ENCODE assay signal across 8 mouse cellular contexts in the genomic region with DNA sequence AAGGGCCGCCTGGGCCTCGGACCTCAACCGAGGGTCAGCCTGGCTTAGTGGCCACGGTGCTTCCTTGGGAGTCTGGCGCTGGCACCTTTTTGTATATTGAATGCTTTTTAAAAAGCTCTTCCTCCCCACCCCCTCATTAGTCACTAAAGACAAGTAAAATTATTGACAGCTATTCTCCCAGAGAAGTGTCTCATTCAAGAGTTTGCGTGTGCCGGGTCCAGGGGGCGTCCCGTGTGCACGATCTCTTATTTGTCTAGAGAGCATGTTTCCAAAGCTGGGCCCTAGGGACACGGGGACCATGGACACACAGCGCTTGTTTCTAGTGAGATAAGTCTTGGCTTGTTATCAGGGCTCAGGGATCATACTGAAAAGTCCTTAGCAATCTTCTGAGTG. TPM values are rescaled to one million over a fixed set of nuclear protein-coding genes. Genes with fewer than 3 reads are reported as not detected.
DNase-seq lines count a peak whose midpoint lies in the region; ATAC-seq lines count a peak whose summit lies in the region.

No protein-coding gene starts in this region.

- H3K36me3 ChIP-seq in kidney, embryonic 16.5 days (ENCODE audit: insufficient read depth, low read length): no peaks in the 10 kb centered on the region
- no peaks in the 10 kb centered on the region for H3K36me3 ChIP-seq in embryonic facial prominence, embryonic 15.5 days
- H3K36me3 ChIP-seq in limb, embryonic 12.5 days: no peaks in the 10 kb centered on the region
- no peaks in the 10 kb centered on the region for H3K36me3 ChIP-seq in neural tube, embryonic 14.5 days (ENCODE audit: control insufficient read depth, insufficient read depth, low read length)

- peak overlapping the region; percentile 74 for H3K9ac ChIP-seq in kidney, embryonic 16.5 days (replicated peaks; ENCODE audit: low read length)
- peak overlapping the region; percentile 49 for H3K9ac ChIP-seq in embryonic facial prominence, embryonic 15.5 days
- peak overlapping the region; percentile 65 for H3K9ac ChIP-seq in limb, embryonic 12.5 days (replicated peaks)
- 0 out of 2 replicates have a peak overlapping the region, but pooled peaks have one; percentile 39 for H3K9ac ChIP-seq in neural tube, embryonic 14.5 days (replicated peaks; ENCODE audit: low read depth, low read length)

- H3K4me1 ChIP-seq in kidney, embryonic 16.5 days (ENCODE audit: insufficient read depth, low read length): peaks cover 5% of the 10 kb centered on the region
- H3K4me1 ChIP-seq in embryonic facial prominence, embryonic 15.5 days: peaks cover 15% of the 10 kb centered on the region
- H3K4me1 ChIP-seq in limb, embryonic 12.5 days (replicated peaks): peaks cover 12% of the 10 kb centered on the region; the same call in 1 of the 2 replicates
- H3K4me1 ChIP-seq in neural tube, embryonic 14.5 days (ENCODE audit: control insufficient read depth, insufficient read depth, low read length): no peaks in the 10 kb centered on the region

- DNase-seq in kidney, adult 8-10 months: no peak
- DNase-seq in gastrocnemius, adult 18-20 months (ENCODE audit: low spot score): no peak
- DNase-seq in right cerebral cortex, postnatal 25 days: no peak
- DNase-seq in thymus, postnatal 25 days: no peak

- peak overlapping the region; percentile 54 for H3K4me3 ChIP-seq in kidney, embryonic 16.5 days (ENCODE audit: low read length)
- peak overlapping the region; percentile 52 for H3K4me3 ChIP-seq in embryonic facial prominence, embryonic 15.5 days (replicated peaks)
- H3K4me3 ChIP-seq in limb, embryonic 12.5 days (replicated peaks): peak overlapping the region; percentile 49
- H3K4me3 ChIP-seq in neural tube, embryonic 14.5 days (ENCODE audit: low read depth, low read length): peak overlapping the region; percentile 20; the same call in 1 of the 2 replicates

- peaks cover 4% of the 10 kb centered on the region; the same call in 1 of the 2 replicates for H3K27me3 ChIP-seq in kidney, embryonic 16.5 days (ENCODE audit: insufficient read depth, low read length)
- H3K27me3 ChIP-seq in embryonic facial prominence, embryonic 15.5 days: no peaks in the 10 kb centered on the region
- peaks cover 33% of the 10 kb centered on the region for H3K27me3 ChIP-seq in limb, embryonic 12.5 days
- H3K27me3 ChIP-seq in neural tube, embryonic 14.5 days (ENCODE audit: control insufficient read depth, insufficient read depth, low read length): no peaks in the 10 kb centered on the region

- peak overlapping the region; percentile 95 for H3K4me2 ChIP-seq in kidney, embryonic 16.5 days (replicated peaks; ENCODE audit: low read depth, low read length)
- H3K4me2 ChIP-seq in embryonic facial prominence, embryonic 15.5 days (replicated peaks): peak overlapping the region; percentile 95
- peak overlapping the region; percentile 90 for H3K4me2 ChIP-seq in limb, embryonic 12.5 days
- peak overlapping the region; percentile 52 for H3K4me2 ChIP-seq in neural tube, embryonic 14.5 days (ENCODE audit: low read depth, low read length)

- H3K27ac ChIP-seq in kidney, embryonic 16.5 days (ENCODE audit: low read length): no peak overlapping the region
- no peak overlapping the region for H3K27ac ChIP-seq in embryonic facial prominence, embryonic 15.5 days (replicated peaks)
- no peak overlapping the region for H3K27ac ChIP-seq in limb, embryonic 12.5 days
- no peak overlapping the region for H3K27ac ChIP-seq in neural tube, embryonic 14.5 days (ENCODE audit: low read depth, low read length)

- no peak for ATAC-seq in kidney, embryonic 16.5 days (ENCODE audit: low FRiP score, low TSS enrichment)
- ATAC-seq in embryonic facial prominence, embryonic 15.5 days (ENCODE audit: insufficient number of reproducible peaks, low FRiP score, low TSS enrichment, low read depth): no peak
- ATAC-seq in limb, embryonic 12.5 days (ENCODE audit: insufficient number of reproducible peaks, insufficient read depth, low FRiP score, low TSS enrichment, low read depth): no peak
- no peak for ATAC-seq in neural tube, embryonic 14.5 days (ENCODE audit: low read depth)

- WGBS in kidney, embryonic 16.5 days: 35% methylated on average over 12 of the region's 12 CpGs
- 30% methylated on average over 12 of the region's 12 CpGs for WGBS in embryonic facial prominence, embryonic 15.5 days
- 38% methylated on average over 12 of the region's 12 CpGs for WGBS in limb, embryonic 12.5 days
- 33% methylated on average over 12 of the region's 12 CpGs for WGBS in neural tube, embryonic 14.5 days

- H3K9me3 ChIP-seq in kidney, embryonic 16.5 days (ENCODE audit: low read length): no peaks in the 10 kb centered on the region
- H3K9me3 ChIP-seq in embryonic facial prominence, embryonic 15.5 days (replicated peaks): no peaks in the 10 kb centered on the region
- H3K9me3 ChIP-seq in limb, embryonic 12.5 days: no peaks in the 10 kb centered on the region
- H3K9me3 ChIP-seq in neural tube, embryonic 14.5 days (ENCODE audit: control insufficient read depth, low read length): no peaks in the 10 kb centered on the region

RNA-seq across cellular contexts. Expression of a gene that starts 2.4 kb away (rescaled TPM):
- polyA plus RNA-seq in kidney, embryonic 16.5 days (2015; fragmentation: Nextera tagmentation; extraction: Ambion mirVana): 0.30 and 0.44 TPM in 2 replicates
- 0.32 and 0.40 TPM in 2 replicates for polyA plus RNA-seq in embryonic facial prominence, embryonic 15.5 days (2015; fragmentation: Nextera tagmentation; extraction: Ambion mirVana)
- polyA plus RNA-seq in limb, embryonic 12.5 days (2016; fragmentation: Nextera tagmentation; extraction: Ambion mirVana): 0.09 and 0.12 TPM in 2 replicates
- polyA plus RNA-seq in neural tube, embryonic 14.5 days (2014; fragmentation: Nextera tagmentation; extraction: Ambion mirVana): not detected in 2 replicates
- total RNA-seq in gastrocnemius, adult 18-20 months (2021): not detected

RNA-seq across cellular contexts. Expression of a gene that starts 33.4 kb away (rescaled TPM):
- polyA plus RNA-seq in kidney, embryonic 16.5 days (2015; fragmentation: Nextera tagmentation; extraction: Ambion mirVana): 3.3 and 4.2 TPM in 2 replicates
- polyA plus RNA-seq in embryonic facial prominence, embryonic 15.5 days (2015; fragmentation: Nextera tagmentation; extraction: Ambion mirVana): 12.3 and 12.4 TPM in 2 replicates
- polyA plus RNA-seq in limb, embryonic 12.5 days (2016; fragmentation: Nextera tagmentation; extraction: Ambion mirVana): 2.8 and 3.3 TPM in 2 replicates
- 1.7 and 3.3 TPM in 2 replicates for polyA plus RNA-seq in neural tube, embryonic 14.5 days (2014; fragmentation: Nextera tagmentation; extraction: Ambion mirVana)
- total RNA-seq in gastrocnemius, adult 18-20 months (2021): 1 to 10 TPM in 1 of 2 experiments, under 1 TPM in 1; 0.43 to 1.1 TPM

RNA-seq across cellular contexts. Expression of a gene that starts 45.4 kb away (rescaled TPM):
- 44.6 and 57.9 TPM in 2 replicates for polyA plus RNA-seq in kidney, embryonic 16.5 days (2015; fragmentation: Nextera tagmentation; extraction: Ambion mirVana)
- polyA plus RNA-seq in embryonic facial prominence, embryonic 15.5 days (2015; fragmentation: Nextera tagmentation; extraction: Ambion mirVana): 75.8 and 80.0 TPM in 2 replicates
- 45.2 and 49.0 TPM in 2 replicates for polyA plus RNA-seq in limb, embryonic 12.5 days (2016; fragmentation: Nextera tagmentation; extraction: Ambion mirVana)
- polyA plus RNA-seq in neural tube, embryonic 14.5 days (2014; fragmentation: Nextera tagmentation; extraction: Ambion mirVana): 29.2 and 32.3 TPM in 2 replicates
- total RNA-seq in gastrocnemius, adult 18-20 months (2021): 10 to 100 TPM; 16.9 to 19.9 TPM
